Mouse (Mus musculus): ENCODE measurements around the gene Cflar.

DNA sequence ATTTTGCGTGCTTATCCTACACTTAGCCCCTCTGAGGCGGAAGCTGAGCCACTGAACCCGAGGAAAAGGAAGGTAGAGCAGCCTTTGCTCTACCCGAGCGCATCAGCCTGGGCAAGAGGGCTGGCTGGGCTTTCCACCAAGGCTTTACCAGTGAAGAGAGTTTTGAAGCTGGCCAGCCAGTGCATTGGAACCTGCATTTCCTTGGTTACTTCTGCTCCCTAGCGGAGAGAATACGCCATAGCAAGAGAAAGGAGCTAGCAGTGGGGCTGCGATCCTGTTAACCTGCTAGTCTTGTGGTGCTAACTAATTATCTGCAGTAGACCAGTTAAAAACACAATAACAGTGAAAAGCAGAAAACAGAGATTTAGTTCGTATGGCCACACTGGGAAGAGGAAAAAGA is 35.6 kb downstream of the Cflar start:
- peak; percentile 71 for TF ChIP-seq CTCF (IDR thresholded peaks at IDR 0.05; ENCODE audit: low read depth)
- TF ChIP-seq EP300 (optimal IDR thresholded peaks at IDR 0.05): no peak
